Comparison of ENCODE assay signal across 15 mouse cellular contexts in the genomic region with DNA sequence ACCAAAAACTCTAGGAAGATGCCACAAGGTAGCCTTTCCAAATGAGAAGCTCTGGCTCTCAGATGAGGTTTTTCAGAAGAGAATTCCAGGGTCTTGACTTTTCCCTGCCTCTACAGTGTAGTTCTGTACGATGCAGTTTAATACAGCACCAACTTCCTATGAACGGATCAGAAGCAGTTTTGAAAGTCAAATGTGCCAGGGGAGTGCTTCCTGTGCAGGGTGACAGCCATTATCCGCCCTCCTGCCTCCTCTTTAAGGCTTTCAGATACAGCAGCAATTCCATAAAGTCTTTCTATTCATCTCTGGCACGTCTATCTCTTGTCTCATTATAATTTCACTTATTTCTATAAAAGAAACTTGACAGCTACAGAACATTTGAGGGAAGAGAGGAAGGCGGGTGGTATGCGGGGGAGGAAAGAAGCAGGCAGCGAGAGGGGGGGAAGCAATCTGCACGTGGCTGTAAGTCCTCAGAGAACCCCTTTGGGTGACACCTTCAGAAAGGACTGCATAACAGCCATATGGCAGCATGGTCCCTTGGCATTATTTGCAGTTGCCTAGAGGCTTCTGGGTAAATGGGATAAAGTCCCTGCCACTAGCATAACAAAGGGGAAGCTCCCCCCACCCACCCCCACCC.
DNase-seq lines count a peak whose midpoint lies in the region; ATAC-seq and TF ChIP-seq lines count a peak whose summit lies in the region.
"Had no signal": no experiment of that assay in that cellular context is flagged by ENCODE, and none has a peak within 500 bp of the region (broad histone marks: within the 10 kb centered on the region; RNA-seq: fewer than 3 reads in every experiment).

No protein-coding gene starts in this region.

- H3K4me2 ChIP-seq in hindbrain, embryonic 12.5 days (replicated peaks), result no peak overlapping the region
- H3K4me2 ChIP-seq: embryonic facial prominence, embryonic 13.5 days; heart, embryonic 13.5 days; liver, embryonic 13.5 days; neural tube, embryonic 12.5 days had no signal

- H3K9me3 ChIP-seq in hindbrain, embryonic 12.5 days (replicated peaks), result no peaks in the 10 kb centered on the region
- no peaks in the 10 kb centered on the region for H3K9me3 ChIP-seq in hindbrain, embryonic 10.5 days
- H3K9me3 ChIP-seq: embryonic facial prominence, embryonic 13.5 days; heart, embryonic 13.5 days; liver, embryonic 13.5 days; neural tube, embryonic 12.5 days had no signal

- H3K9ac ChIP-seq in hindbrain, embryonic 12.5 days, result no peak overlapping the region
- no peak overlapping the region for H3K9ac ChIP-seq in heart, adult 2 months (ENCODE audit: low read depth, low read length)
- H3K9ac ChIP-seq: embryonic facial prominence, embryonic 13.5 days; heart, embryonic 13.5 days; liver, embryonic 13.5 days; neural tube, embryonic 12.5 days had no signal

- H3K27ac ChIP-seq in hindbrain, embryonic 12.5 days, result no peak overlapping the region
- no peak overlapping the region for H3K27ac ChIP-seq in hindbrain, embryonic 10.5 days
- H3K27ac ChIP-seq in left cerebral cortex, adult 2 months, result peak overlapping the region; percentile 89
- H3K27ac ChIP-seq in heart, adult 2 months, result no peak overlapping the region
- H3K27ac ChIP-seq: embryonic facial prominence, embryonic 13.5 days; heart, embryonic 13.5 days; liver, embryonic 13.5 days; macrophage; neural tube, embryonic 12.5 days; stomach, postnatal 0 days had no signal

- no peak for TF ChIP-seq CTCF in left cerebral cortex, adult 2 months (IDR thresholded peaks at IDR 0.05)
- TF ChIP-seq CTCF in heart, adult 2 months (IDR thresholded peaks at IDR 0.05), result no peak

- 50% methylated on average over 8 of the region's 8 CpGs for WGBS in hindbrain, embryonic 12.5 days
- WGBS in hindbrain, embryonic 10.5 days, result 62% methylated on average over 8 of the region's 8 CpGs
- 38% methylated on average over 8 of the region's 8 CpGs for WGBS in heart, adult 2 months

- H3K4me3 ChIP-seq in hindbrain, embryonic 12.5 days, result no peak overlapping the region
- H3K4me3 ChIP-seq in hindbrain, embryonic 10.5 days, result no peak overlapping the region
- H3K4me3 ChIP-seq in left cerebral cortex, adult 2 months, result no peak overlapping the region
- H3K4me3 ChIP-seq in heart, adult 2 months, result no peak overlapping the region
- H3K4me3 ChIP-seq: embryonic facial prominence, embryonic 13.5 days; heart, embryonic 13.5 days; liver, embryonic 13.5 days; neural tube, embryonic 12.5 days had no signal

- no peak for TF ChIP-seq POLR2A in heart, adult 2 months (IDR thresholded peaks at IDR 0.05; ENCODE audit: insufficient read depth, low read depth, low read length)

- peaks cover 6% of the 10 kb centered on the region; the same call in 1 of the 2 replicates for H3K4me1 ChIP-seq in hindbrain, embryonic 12.5 days
- H3K4me1 ChIP-seq in hindbrain, embryonic 10.5 days (replicated peaks), result no peaks in the 10 kb centered on the region
- H3K4me1 ChIP-seq in heart, adult 2 months (ENCODE audit: control insufficient read depth, insufficient read depth, low read length), result no peaks in the 10 kb centered on the region
- H3K4me1 ChIP-seq: embryonic facial prominence, embryonic 13.5 days; heart, embryonic 13.5 days; liver, embryonic 13.5 days; neural tube, embryonic 12.5 days had no signal

- no peak for DNase-seq in hindbrain, embryonic 10.5 days (ENCODE audit: low spot score)
- DNase-seq in frontal cortex, postnatal 14 days (ENCODE audit: low spot score in 2 of 2), result peak; percentile 57 to 80
- peak; percentile 65 to 72 for DNase-seq in left cerebral cortex, adult 2 months (ENCODE audit: extremely low spot score in 1 of 2, low spot score in 2 of 2)
- peak; percentile 62 for DNase-seq in right cerebral cortex, postnatal 14 days
- no peak for DNase-seq in adrenal gland, postnatal 36 days
- DNase-seq in cerebellum, adult 18-20 months, result no peak
- no peak for DNase-seq in heart, adult 2 months
- DNase-seq: cerebellum, adult 11 months; liver, embryonic 13.5 days had no signal

- no peaks in the 10 kb centered on the region for H3K36me3 ChIP-seq in hindbrain, embryonic 12.5 days
- H3K36me3 ChIP-seq in hindbrain, embryonic 10.5 days, result no peaks in the 10 kb centered on the region
- no peaks in the 10 kb centered on the region for H3K36me3 ChIP-seq in heart, adult 2 months (ENCODE audit: control insufficient read depth, insufficient read depth, low read length)
- H3K36me3 ChIP-seq: embryonic facial prominence, embryonic 13.5 days; heart, embryonic 13.5 days; liver, embryonic 13.5 days; neural tube, embryonic 12.5 days had no signal

- peak; percentile 63; the same call in 1 of the 2 replicates for ATAC-seq in hindbrain, embryonic 12.5 days (ENCODE audit: low FRiP score)

- intact Hi-C loops in left cerebral cortex, adult 2 months (cut with DNase I), result loop anchor here (1.0 to 10.0 kb wide), 8 partner anchors 111 to 761 kb away; no protein-coding TSS in a partner anchor
- intact Hi-C loops in heart, adult 2 months (cut with DNase I), result no loop called here

- TF ChIP-seq EP300 in heart, adult 2 months (IDR thresholded peaks at IDR 0.05; ENCODE audit: insufficient read depth, low read depth, low read length), result no peak

- no peaks in the 10 kb centered on the region for H3K27me3 ChIP-seq in hindbrain, embryonic 12.5 days
- H3K27me3 ChIP-seq in hindbrain, embryonic 10.5 days (ENCODE audit: insufficient read depth, poor library complexity, severe bottlenecking), result no peaks in the 10 kb centered on the region
- no peaks in the 10 kb centered on the region for H3K27me3 ChIP-seq in heart, adult 2 months (ENCODE audit: control insufficient read depth, insufficient read depth, low read length)
- H3K27me3 ChIP-seq: embryonic facial prominence, embryonic 13.5 days; heart, embryonic 13.5 days; liver, embryonic 13.5 days; neural tube, embryonic 12.5 days had no signal

- H3K79me2 ChIP-seq in heart, adult 2 months (replicated peaks; ENCODE audit: control insufficient read depth, insufficient read depth, low read length), result no peaks in the 10 kb centered on the region

Comparison
In these comparisons a context has a peak if more than half of its experiments do, and no peak if none do; other contexts are left out.
1. DNase-seq: peak in frontal cortex, postnatal 14 days (2 of 2), left cerebral cortex, adult 2 months (2 of 2) and right cerebral cortex, postnatal 14 days (single experiment); none in hindbrain, embryonic 10.5 days (single experiment), adrenal gland, postnatal 36 days (0 of 2), cerebellum, adult 18-20 months (0 of 2) and heart, adult 2 months (0 of 2).